Mouse (Mus musculus) liver, embryonic 14.5 days (tissue): ENCODE data around the gene Hdac9.

ENCODE experiments used
- CTCF ChIP-seq: IDR thresholded peaks from 2 replicates; pipeline ENCODE4 v1.5.1; 2016; ENCODE audit warnings: antibody characterized with exemption, low read depth, control low read depth
- EP300 ChIP-seq: IDR thresholded peaks from 2 replicates; pipeline ENCODE4 v1.6.1; 2016; ENCODE audit warnings: antibody characterized with exemption, low read depth

- TF ChIP-seq CTCF = no peak
- no peak for TF ChIP-seq EP300
These were observed 334.4 kb downstream of the Hdac9 start for GRCm38 (mm10) chr12:34582522-34582921.
